Mouse (Mus musculus) liver, adult 2 months (tissue): ENCODE results near the gene Mon2.

ENCODE experiments used
- CTCF ChIP-seq: fragments of 200-500 bp; IDR thresholded peaks from 2 replicates; pipeline ENCODE4 v1.5.1; 2011; ENCODE audit warnings: low read depth, low read length, control low read depth
- POLR2A ChIP-seq: fragments of 200-500 bp; IDR thresholded peaks from 2 replicates; pipeline ENCODE4 v1.6.1; 2011; ENCODE audit warnings: low read length, control low read depth; ENCODE audit not compliant: insufficient read depth; ENCODE audit errors: extremely low read depth

GRCm38 (mm10) chr10:123094504-123094903 is 18.2 kb upstream of the Mon2 start:
- no peak for TF ChIP-seq CTCF
- no peak for TF ChIP-seq POLR2A
